Comparison of ENCODE assay signal across 8 mouse cellular contexts in genomic region chr1:167306451-167307240, GRCm38 (mm10). TPM values are rescaled to one million over a fixed set of nuclear protein-coding genes. Genes with fewer than 3 reads are reported as not detected.
A peak's percentile ranks its signal among the peaks of the same experiment; 100 is the strongest.
DNase-seq lines count a peak whose midpoint lies in the region; ATAC-seq and TF ChIP-seq lines count a peak whose summit lies in the region.

No protein-coding gene starts in this region.

- H3K4me1 ChIP-seq in midbrain, postnatal 0 days (ENCODE audit: insufficient read depth, low read length): no peaks in the 10 kb centered on the region; the same call in 1 of the 2 replicates
- peaks cover 9% of the 10 kb centered on the region for H3K4me1 ChIP-seq in midbrain, embryonic 15.5 days
- H3K4me1 ChIP-seq in lung, postnatal 0 days (ENCODE audit: insufficient read depth, low read depth, low read length): peaks cover 3% of the 10 kb centered on the region; the same call in 1 of the 2 replicates
- peaks cover 12% of the 10 kb centered on the region for H3K4me1 ChIP-seq in forebrain, embryonic 13.5 days

- no peak overlapping the region for H3K9ac ChIP-seq in midbrain, postnatal 0 days (replicated peaks; ENCODE audit: low read length, poor library complexity, severe bottlenecking)
- H3K9ac ChIP-seq in midbrain, embryonic 15.5 days: no peak overlapping the region
- H3K9ac ChIP-seq in lung, postnatal 0 days (replicated peaks; ENCODE audit: low read depth): no peak overlapping the region
- no peak overlapping the region for H3K9ac ChIP-seq in forebrain, embryonic 13.5 days

- no peaks in the 10 kb centered on the region; the same call in 1 of the 2 replicates for H3K36me3 ChIP-seq in midbrain, postnatal 0 days (ENCODE audit: insufficient read depth, low read length)
- no peaks in the 10 kb centered on the region for H3K36me3 ChIP-seq in midbrain, embryonic 15.5 days (replicated peaks)
- no peaks in the 10 kb centered on the region for H3K36me3 ChIP-seq in lung, postnatal 0 days (ENCODE audit: insufficient read depth, low read length)
- H3K36me3 ChIP-seq in forebrain, embryonic 13.5 days (ENCODE audit: poor library complexity, severe bottlenecking): peaks cover 3% of the 10 kb centered on the region

- no peak overlapping the region for H3K4me2 ChIP-seq in midbrain, postnatal 0 days (ENCODE audit: low read depth, low read length, poor library complexity, severe bottlenecking)
- H3K4me2 ChIP-seq in midbrain, embryonic 15.5 days: no peak overlapping the region
- no peak overlapping the region for H3K4me2 ChIP-seq in lung, postnatal 0 days (replicated peaks; ENCODE audit: low read depth, low read length)
- H3K4me2 ChIP-seq in forebrain, embryonic 13.5 days: no peak overlapping the region

- TF ChIP-seq EP300 in lung, postnatal 0 days (IDR thresholded peaks at IDR 0.05): no peak

- 74% methylated on average over 5 of the region's 5 CpGs for WGBS in midbrain, postnatal 0 days
- 80% methylated on average over 5 of the region's 5 CpGs for WGBS in midbrain, embryonic 15.5 days
- 49% methylated on average over 5 of the region's 5 CpGs for WGBS in lung, postnatal 0 days
- WGBS in forebrain, embryonic 13.5 days: 73% methylated on average over 5 of the region's 5 CpGs

- no peak for ATAC-seq in midbrain, postnatal 0 days (ENCODE audit: low FRiP score)
- no peak for ATAC-seq in midbrain, embryonic 15.5 days (replicated peaks)
- no peak for ATAC-seq in lung, postnatal 0 days
- ATAC-seq in forebrain, embryonic 13.5 days: no peak

- peak; percentile 60 for TF ChIP-seq CTCF in midbrain, postnatal 0 days (IDR thresholded peaks at IDR 0.05)
- TF ChIP-seq CTCF in lung, postnatal 0 days (IDR thresholded peaks at IDR 0.05): peak; percentile 59

- H3K9me3 ChIP-seq in midbrain, postnatal 0 days (ENCODE audit: low read length): no peaks in the 10 kb centered on the region
- no peaks in the 10 kb centered on the region for H3K9me3 ChIP-seq in midbrain, embryonic 15.5 days
- no peaks in the 10 kb centered on the region for H3K9me3 ChIP-seq in lung, postnatal 0 days (ENCODE audit: low read length)
- no peaks in the 10 kb centered on the region for H3K9me3 ChIP-seq in forebrain, embryonic 13.5 days (replicated peaks)

- no peak overlapping the region for H3K4me3 ChIP-seq in midbrain, postnatal 0 days (ENCODE audit: low read depth, low read length)
- H3K4me3 ChIP-seq in midbrain, embryonic 15.5 days: no peak overlapping the region
- H3K4me3 ChIP-seq in lung, postnatal 0 days (ENCODE audit: low read depth, low read length): no peak overlapping the region
- H3K4me3 ChIP-seq in forebrain, embryonic 13.5 days: no peak overlapping the region

- H3K27me3 ChIP-seq in midbrain, postnatal 0 days (ENCODE audit: insufficient read depth, low read length): no peaks in the 10 kb centered on the region
- H3K27me3 ChIP-seq in midbrain, embryonic 15.5 days (replicated peaks): no peaks in the 10 kb centered on the region
- no peaks in the 10 kb centered on the region for H3K27me3 ChIP-seq in lung, postnatal 0 days (replicated peaks; ENCODE audit: insufficient read depth, low read length)
- no peaks in the 10 kb centered on the region for H3K27me3 ChIP-seq in forebrain, embryonic 13.5 days

- no peak for DNase-seq in midbrain, postnatal 0 days (ENCODE audit: low spot score)
- DNase-seq in R1 (ENCODE audit: low read depth, low spot score): peak; percentile 87
- peak; percentile 59 to 62 for DNase-seq in cerebellum, postnatal 10 days
- peak; percentile 34 to 61 for DNase-seq in kidney, adult 8-10 months
- DNase-seq in lung, postnatal 0 days (ENCODE audit: low spot score): peak; percentile 23
- DNase-seq in spleen, postnatal 10 days (ENCODE audit: low spot score in 2 of 2): peak; percentile 38 to 80

- no peak overlapping the region for H3K27ac ChIP-seq in midbrain, postnatal 0 days (ENCODE audit: low read depth, low read length)
- H3K27ac ChIP-seq in midbrain, embryonic 15.5 days: no peak overlapping the region
- no peak overlapping the region for H3K27ac ChIP-seq in lung, postnatal 0 days (ENCODE audit: low read length)
- no peak overlapping the region for H3K27ac ChIP-seq in forebrain, embryonic 13.5 days

RNA-seq across cellular contexts. Expression of gene Tmco1, which starts 1.5 kb away (rescaled TPM):
- total RNA-seq in midbrain, postnatal 0 days (2014; rRNA removed): 40.7 and 52.5 TPM in 2 replicates
- polyA plus RNA-seq in midbrain, postnatal 0 days (2015; fragmentation: Nextera tagmentation; extraction: Ambion mirVana): 74.4 and 74.9 TPM in 2 replicates
- 65.2 and 70.6 TPM in 2 replicates for polyA plus RNA-seq in midbrain, embryonic 15.5 days (2015; fragmentation: Nextera tagmentation; extraction: Ambion mirVana)
- polyA plus RNA-seq in lung, postnatal 0 days (2015; fragmentation: Nextera tagmentation; extraction: Ambion mirVana): 94.7 and 99.7 TPM in 2 replicates
- polyA plus RNA-seq in forebrain, embryonic 13.5 days (2015; fragmentation: Nextera tagmentation; extraction: Ambion mirVana): 73.7 and 74.1 TPM in 2 replicates

RNA-seq across cellular contexts. Expression of gene Uck2, which starts 21.5 kb away (rescaled TPM):
- 54.4 and 74.2 TPM in 2 replicates for total RNA-seq in midbrain, postnatal 0 days (2014; rRNA removed)
- polyA plus RNA-seq in midbrain, postnatal 0 days (2015; fragmentation: Nextera tagmentation; extraction: Ambion mirVana): 32.7 and 42.7 TPM in 2 replicates
- polyA plus RNA-seq in midbrain, embryonic 15.5 days (2015; fragmentation: Nextera tagmentation; extraction: Ambion mirVana): 50.1 and 50.9 TPM in 2 replicates
- 21.6 and 22.9 TPM in 2 replicates for polyA plus RNA-seq in lung, postnatal 0 days (2015; fragmentation: Nextera tagmentation; extraction: Ambion mirVana)
- polyA plus RNA-seq in forebrain, embryonic 13.5 days (2015; fragmentation: Nextera tagmentation; extraction: Ambion mirVana): 72.7 and 73.6 TPM in 2 replicates

RNA-seq across cellular contexts. Expression of gene Aldh9a1, which starts 43.1 kb away (rescaled TPM):
- 11.4 and 12.3 TPM in 2 replicates for total RNA-seq in midbrain, postnatal 0 days (2014; rRNA removed)
- polyA plus RNA-seq in midbrain, postnatal 0 days (2015; fragmentation: Nextera tagmentation; extraction: Ambion mirVana): 40.1 and 41.5 TPM in 2 replicates
- 33.4 and 37.1 TPM in 2 replicates for polyA plus RNA-seq in midbrain, embryonic 15.5 days (2015; fragmentation: Nextera tagmentation; extraction: Ambion mirVana)
- polyA plus RNA-seq in lung, postnatal 0 days (2015; fragmentation: Nextera tagmentation; extraction: Ambion mirVana): 33.2 and 35.4 TPM in 2 replicates
- 23.2 and 24.8 TPM in 2 replicates for polyA plus RNA-seq in forebrain, embryonic 13.5 days (2015; fragmentation: Nextera tagmentation; extraction: Ambion mirVana)
